Mouse (Mus musculus): ENCODE measurements around the gene Dis3l2.

DNA sequence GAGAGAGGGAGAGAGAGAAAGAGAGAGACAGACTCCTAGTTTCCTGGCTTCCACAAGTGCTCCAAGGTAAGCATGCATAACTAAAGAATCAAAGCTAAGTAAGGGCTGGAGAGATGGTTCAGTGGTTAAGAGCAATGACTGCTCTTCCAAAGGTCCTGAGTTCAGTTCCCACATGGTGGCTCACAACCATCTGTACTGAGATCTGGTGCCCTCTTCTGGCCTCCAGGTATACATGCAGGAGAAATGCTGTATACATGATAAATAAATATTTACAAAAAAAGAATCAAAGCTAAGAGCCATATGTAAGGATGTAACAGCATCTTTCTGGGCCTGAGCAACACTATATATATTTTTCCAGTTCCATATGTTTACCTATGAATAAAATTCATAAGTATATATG, 357.3 kb downstream of the Dis3l2 start:
- no peak for TF ChIP-seq CTCF (IDR thresholded peaks at IDR 0.05; ENCODE audit: control insufficient read depth, insufficient read depth, insufficient read length)
- no peak for TF ChIP-seq USF1 (IDR thresholded peaks at IDR 0.05; ENCODE audit: low read depth)
